Mouse (Mus musculus) brain, adult 2 months (tissue): ENCODE measurements around the gene Dpysl4.

ENCODE experiments used
- DNase-seq: peaks from one replicate; pipeline ENCODE4 v3.0.0; 2011; ENCODE audit warnings: low read depth, low spot score

Gene Dpysl4

GRCm38 (mm10) chr7:139149373-139149772 lies 63.6 kb downstream of the Dpysl4 start:
- peak; percentile 83 for DNase-seq

GRCm38 (mm10) chr7:139151116-139151515 lies 65.3 kb downstream of the Dpysl4 start:
- peak; percentile 91 for DNase-seq
